Mouse (Mus musculus) erythroblast, embryonic 14.5 days (primary cell): ENCODE data around the gene Abhd17b.

ENCODE experiments used
- GATA1 ChIP-seq: IDR thresholded peaks from 2 replicates; pipeline ENCODE4 v1.6.1; 2012; ENCODE audit warnings: low read length, inconsistent platforms, mixed read lengths
- TAL1 ChIP-seq: IDR thresholded peaks from 3 replicates; pipeline ENCODE4 v1.6.1; 2012; ENCODE audit warnings: low read length, inconsistent platforms, mixed read lengths

- TF ChIP-seq TAL1 (no peak), GATA1 (no peak)
These were observed 75.4 kb downstream of the Abhd17b start for GRCm38 (mm10) chr19:21728342-21728741.
